Mouse (Mus musculus) embryonic facial prominence, embryonic 12.5 days (tissue): ENCODE data around the gene Dhx35. TPM values are rescaled to one million over a fixed set of nuclear protein-coding genes. Genes with fewer than 3 reads are reported as not detected.
A peak's percentile ranks its signal among the peaks of the same experiment; 100 is the strongest.

ENCODE experiments used
- ATAC-seq: fragments of 200-750 bp; cut with Nextera tagmentation; 2 replicates; pipeline ENCODE4 v1.8.0; 2017; ENCODE audit not compliant: insufficient number of reproducible peaks, insufficient read depth, low FRiP score, low TSS enrichment
- H3K27ac ChIP-seq: fragments of 300-500 bp; sonication (generic); 2 replicates; pipeline ENCODE4 v1.5.1; 2016; ENCODE audit warnings: mild to moderate bottlenecking
- H3K27me3 ChIP-seq: fragments of 300-500 bp; sonication (generic); 2 replicates; pipeline ENCODE4 v1.6.1; 2016; ENCODE audit warnings: mild to moderate bottlenecking, moderate library complexity
- H3K36me3 ChIP-seq: fragments of 300-500 bp; sonication (generic); 2 replicates; pipeline ENCODE4 v1.6.1; 2016; ENCODE audit warnings: mild to moderate bottlenecking
- H3K4me1 ChIP-seq: fragments of 300-500 bp; sonication (generic); 2 replicates; pipeline ENCODE4 v1.6.1; 2016
- H3K4me2 ChIP-seq: fragments of 300-500 bp; sonication (generic); replicated peaks from 2 replicates; pipeline ENCODE4 v1.6.1; 2016; ENCODE audit warnings: mild to moderate bottlenecking, moderate library complexity
- H3K4me3 ChIP-seq: fragments of 300-500 bp; sonication (generic); 2 replicates; pipeline ENCODE4 v1.5.1; 2016; ENCODE audit warnings: mild to moderate bottlenecking
- H3K9ac ChIP-seq: fragments of 300-500 bp; sonication (generic); 2 replicates; pipeline ENCODE4 v1.6.1; 2016; ENCODE audit warnings: mild to moderate bottlenecking, moderate library complexity
- H3K9me3 ChIP-seq: fragments of 300-500 bp; sonication (generic); 2 replicates; pipeline ENCODE4 v1.6.1; 2016; ENCODE audit warnings: mild to moderate bottlenecking, moderate library complexity
- WGBS: fragments of 180-500 bp; shearing (Covaris S2); methylation state at CpG from one replicate; pipeline ENCODE4 v1.1.7; 2016; 5-methylcytosine and 5-hydroxymethylcytosine counted together
- polyA plus RNA-seq: library from polyadenylated mRNA; unstranded; fragments of >200 nt; fragmentation: Nextera tagmentation; extraction: Ambion mirVana; gene quantifications from 2 replicates; pipeline ENCODE4 v1.2.1, GENCODE M21; 2016

The Dhx35 gene
- polyA plus RNA-seq, 1 experiment from 2014 or later: 16.6 TPM

GRCm38 (mm10) chr2:158772808-158773207 is 21.8 kb upstream of the Dhx35 start:
- Histone ChIP-seq H3K36me3 (0 out of 2 replicates have a peak, but pooled peaks cover 6% of the 10 kb centered on the region), H3K27ac (no peak overlapping the region), H3K4me2 (no peak overlapping the region), H3K4me1 (peaks cover 40% of the 10 kb centered on the region), H3K9me3 (no peaks in the 10 kb centered on the region), H3K4me3 (no peak overlapping the region), H3K27me3 (no peaks in the 10 kb centered on the region), H3K9ac (no peak overlapping the region)
- 92% methylated on average over 13 of the region's 13 CpGs for WGBS
- ATAC-seq: no peak

GRCm38 (mm10) chr2:158774886-158775285 is 19.7 kb upstream of the Dhx35 start:
- Histone ChIP-seq H3K4me3 (no peak overlapping the region), H3K27ac (no peak overlapping the region), H3K27me3 (no peaks in the 10 kb centered on the region), H3K36me3 (peaks cover 14% of the 10 kb centered on the region), H3K4me2 (no peak overlapping the region), H3K9ac (no peak overlapping the region), H3K9me3 (no peaks in the 10 kb centered on the region), H3K4me1 (peaks cover 31% of the 10 kb centered on the region)
- WGBS: 71% methylated on average over 8 of the region's 8 CpGs
- no peak for ATAC-seq

GRCm38 (mm10) chr2:158776716-158777115 is 17.9 kb upstream of the Dhx35 start:
- no peaks in the 10 kb centered on the region for H3K9me3 ChIP-seq
- 93% methylated on average over 4 of the region's 4 CpGs for WGBS
- H3K27ac ChIP-seq: no peak overlapping the region
- H3K27me3 ChIP-seq: no peaks in the 10 kb centered on the region
- ATAC-seq: no peak
- no peak overlapping the region for H3K4me3 ChIP-seq
- H3K36me3 ChIP-seq: peaks cover 32% of the 10 kb centered on the region
- no peak overlapping the region for H3K9ac ChIP-seq
- H3K4me1 ChIP-seq: 0 out of 2 replicates have a peak, but pooled peaks cover 13% of the 10 kb centered on the region
- no peak overlapping the region for H3K4me2 ChIP-seq

GRCm38 (mm10) chr2:158777490-158777889 is 17.1 kb upstream of the Dhx35 start:
- H3K27me3 ChIP-seq: no peaks in the 10 kb centered on the region
- WGBS: 80% methylated on average over 6 of the region's 6 CpGs
- no peak overlapping the region for H3K9ac ChIP-seq
- H3K4me2 ChIP-seq: no peak overlapping the region
- H3K4me1 ChIP-seq: 0 out of 2 replicates have a peak, but pooled peaks cover 13% of the 10 kb centered on the region
- no peaks in the 10 kb centered on the region for H3K9me3 ChIP-seq
- no peak for ATAC-seq
- H3K36me3 ChIP-seq: peaks cover 39% of the 10 kb centered on the region
- H3K4me3 ChIP-seq: no peak overlapping the region
- no peak overlapping the region for H3K27ac ChIP-seq

- WGBS: 78% methylated on average over 7 of the region's 7 CpGs
- H3K9ac ChIP-seq: no peak overlapping the region
Observed at GRCm38 (mm10) chr2:158778349-158778748, 16.3 kb upstream of the Dhx35 start.

GRCm38 (mm10) chr2:158781126-158781525 is 13.5 kb upstream of the Dhx35 start:
- H3K9me3 ChIP-seq: no peaks in the 10 kb centered on the region
- no peak overlapping the region for H3K27ac ChIP-seq
- H3K36me3 ChIP-seq: peaks cover 63% of the 10 kb centered on the region
- no peak for ATAC-seq
- no peak overlapping the region for H3K9ac ChIP-seq
- 0 out of 2 replicates have a peak, but pooled peaks cover 13% of the 10 kb centered on the region for H3K4me1 ChIP-seq
- WGBS: 91% methylated on average over 7 of the region's 7 CpGs
- H3K4me3 ChIP-seq: no peak overlapping the region
- H3K27me3 ChIP-seq: no peaks in the 10 kb centered on the region
- H3K4me2 ChIP-seq: no peak overlapping the region

More at GRCm38 (mm10) chr2:158778349-158778748, 16.3 kb upstream of the Dhx35 start:
- Histone ChIP-seq H3K36me3 (peaks cover 36% of the 10 kb centered on the region), H3K4me1 (0 out of 2 replicates have a peak, but pooled peaks cover 13% of the 10 kb centered on the region), H3K4me3 (no peak overlapping the region), H3K27me3 (no peaks in the 10 kb centered on the region), H3K4me2 (no peak overlapping the region), H3K27ac (0 out of 2 replicates have a peak overlapping the region, but pooled peaks have one; percentile 23), H3K9me3 (no peaks in the 10 kb centered on the region)
- ATAC-seq: no peak

- H3K4me3 ChIP-seq: no peak overlapping the region
- no peak overlapping the region for H3K27ac ChIP-seq
- no peaks in the 10 kb centered on the region for H3K4me1 ChIP-seq
- H3K4me2 ChIP-seq: no peak overlapping the region
- no peaks in the 10 kb centered on the region for H3K27me3 ChIP-seq
- H3K36me3 ChIP-seq: peaks cover 41% of the 10 kb centered on the region
- no peaks in the 10 kb centered on the region for H3K9me3 ChIP-seq
- WGBS: 91% methylated on average over 14 of the region's 14 CpGs
- H3K9ac ChIP-seq: no peak overlapping the region
- ATAC-seq: no peak
Observed at GRCm38 (mm10) chr2:158786927-158787795, 7.4 kb upstream of the Dhx35 start.

- peak; percentile 58; the same call in 1 of the 2 replicates for ATAC-seq
- H3K36me3 ChIP-seq: peaks cover 7% of the 10 kb centered on the region; the same call in 1 of the 2 replicates
- peak overlapping the region; percentile 75 for H3K4me2 ChIP-seq
- H3K9ac ChIP-seq: peak overlapping the region; percentile 70
- no peaks in the 10 kb centered on the region for H3K27me3 ChIP-seq
- H3K4me1 ChIP-seq: peaks cover 15% of the 10 kb centered on the region; the same call in 1 of the 2 replicates
- no peaks in the 10 kb centered on the region for H3K9me3 ChIP-seq
- H3K4me3 ChIP-seq: peak overlapping the region; percentile 70
- 9% methylated on average over 15 of the region's 15 CpGs for WGBS
- peak overlapping the region; percentile 64; the same call in 1 of the 2 replicates for H3K27ac ChIP-seq
Observed at GRCm38 (mm10) chr2:158795043-158795442, 436 bp downstream of the Dhx35 start.

- no peak overlapping the region for H3K4me3 ChIP-seq
Observed at GRCm38 (mm10) chr2:158795875-158796274, 1.3 kb downstream of the Dhx35 start.

GRCm38 (mm10) chr2:158799328-158799727 is 4.7 kb downstream of the Dhx35 start:
- H3K4me1 ChIP-seq: peaks cover 7% of the 10 kb centered on the region; the same call in 1 of the 2 replicates
- H3K27ac ChIP-seq: no peak overlapping the region

More at GRCm38 (mm10) chr2:158795875-158796274, 1.3 kb downstream of the Dhx35 start:
- Histone ChIP-seq H3K36me3 (peaks cover 9% of the 10 kb centered on the region; the same call in 1 of the 2 replicates), H3K9ac (no peak overlapping the region), H3K9me3 (no peaks in the 10 kb centered on the region), H3K27me3 (no peaks in the 10 kb centered on the region), H3K4me2 (no peak overlapping the region), H3K27ac (no peak overlapping the region), H3K4me1 (peaks cover 15% of the 10 kb centered on the region; the same call in 1 of the 2 replicates)
- no peak for ATAC-seq
- 88% methylated on average over 2 of the region's 2 CpGs for WGBS

GRCm38 (mm10) chr2:158800788-158801187 is 6.2 kb downstream of the Dhx35 start:
- no peak overlapping the region for H3K27ac ChIP-seq
- H3K36me3 ChIP-seq: peaks cover 40% of the 10 kb centered on the region
- H3K4me3 ChIP-seq: no peak overlapping the region
- H3K27me3 ChIP-seq: no peaks in the 10 kb centered on the region
- 89% methylated on average over 8 of the region's 8 CpGs for WGBS
- H3K4me1 ChIP-seq: no peaks in the 10 kb centered on the region
- H3K9ac ChIP-seq: no peak overlapping the region
- no peaks in the 10 kb centered on the region for H3K9me3 ChIP-seq
- no peak overlapping the region for H3K4me2 ChIP-seq
- no peak for ATAC-seq

More at GRCm38 (mm10) chr2:158799328-158799727, 4.7 kb downstream of the Dhx35 start:
- H3K4me2 ChIP-seq: no peak overlapping the region
- ATAC-seq: no peak
- H3K36me3 ChIP-seq: peaks cover 34% of the 10 kb centered on the region
- no peak overlapping the region for H3K9ac ChIP-seq
- H3K4me3 ChIP-seq: no peak overlapping the region
- 42% methylated on average over 4 of the region's 4 CpGs for WGBS
- H3K27me3 ChIP-seq: no peaks in the 10 kb centered on the region
- no peaks in the 10 kb centered on the region for H3K9me3 ChIP-seq

GRCm38 (mm10) chr2:158803575-158803974 is 9.0 kb downstream of the Dhx35 start:
- Histone ChIP-seq H3K4me2 (no peak overlapping the region), H3K4me3 (no peak overlapping the region), H3K4me1 (no peaks in the 10 kb centered on the region), H3K36me3 (peaks cover 47% of the 10 kb centered on the region), H3K9ac (no peak overlapping the region), H3K27ac (no peak overlapping the region), H3K9me3 (no peaks in the 10 kb centered on the region), H3K27me3 (no peaks in the 10 kb centered on the region)
- WGBS: 92% methylated on average over 8 of the region's 8 CpGs
- ATAC-seq: no peak
